Mouse (Mus musculus) kidney, adult 8-10 months (tissue): Measurements from ENCODE around the gene Gipc3.

ENCODE experiments used
- DNase-seq, 2 experiments: peaks; one replicate each; pipeline ENCODE4 v3.0.0; 2022

Gene Gipc3

GRCm38 (mm10) chr10:81319741-81320549 lies 23.1 kb downstream of the Gipc3 start:
- DNase-seq, result peak in 1 of 2 experiments; percentile 97

GRCm38 (mm10) chr10:81319330-81319699 lies 23.8 kb downstream of the Gipc3 start:
- no peak for DNase-seq

GRCm38 (mm10) chr10:81318589-81319329 lies 24.3 kb downstream of the Gipc3 start:
- no peak for DNase-seq

- peak; percentile 53 to 84 for DNase-seq
Observed at GRCm38 (mm10) chr10:81317273-81317672, 25.8 kb downstream of the Gipc3 start.

- DNase-seq, result no peak
Observed at GRCm38 (mm10) chr10:81316338-81317060, 26.6 kb downstream of the Gipc3 start.

- DNase-seq, result no peak
Observed at GRCm38 (mm10) chr10:81315587-81315986, 27.5 kb downstream of the Gipc3 start.

GRCm38 (mm10) chr10:81314201-81314600 lies 28.9 kb downstream of the Gipc3 start:
- DNase-seq, result no peak

- no peak for DNase-seq
Observed at GRCm38 (mm10) chr10:81313581-81313980, 29.5 kb downstream of the Gipc3 start.

GRCm38 (mm10) chr10:81309571-81309970 lies 33.5 kb downstream of the Gipc3 start:
- no peak for DNase-seq

GRCm38 (mm10) chr10:81306837-81307682 lies 36.0 kb downstream of the Gipc3 start:
- DNase-seq, result no peak

GRCm38 (mm10) chr10:81306173-81306668 lies 36.8 kb downstream of the Gipc3 start:
- no peak for DNase-seq

- DNase-seq, result no peak
Observed at GRCm38 (mm10) chr10:81305663-81306062, 37.4 kb downstream of the Gipc3 start.

GRCm38 (mm10) chr10:81304597-81305238 lies 38.3 kb downstream of the Gipc3 start:
- no peak for DNase-seq

GRCm38 (mm10) chr10:81303761-81304160 lies 39.3 kb downstream of the Gipc3 start:
- DNase-seq, result no peak

GRCm38 (mm10) chr10:81303258-81303657 lies 39.8 kb downstream of the Gipc3 start:
- DNase-seq, result no peak

- DNase-seq, result no peak
Observed at GRCm38 (mm10) chr10:81302781-81303218, 40.3 kb downstream of the Gipc3 start.

- no peak for DNase-seq
Observed at GRCm38 (mm10) chr10:81302288-81302687, 40.8 kb downstream of the Gipc3 start.

GRCm38 (mm10) chr10:81301321-81301720 lies 41.7 kb downstream of the Gipc3 start:
- no peak for DNase-seq

- peak; percentile 80 to 87 for DNase-seq
Observed at GRCm38 (mm10) chr10:81300352-81300907, 42.6 kb downstream of the Gipc3 start.

GRCm38 (mm10) chr10:81299585-81300351 lies 43.3 kb downstream of the Gipc3 start:
- peak; percentile 75 to 79 for DNase-seq
